Comparison of ENCODE assay signal across 9 mouse cellular contexts in the genomic region with DNA sequence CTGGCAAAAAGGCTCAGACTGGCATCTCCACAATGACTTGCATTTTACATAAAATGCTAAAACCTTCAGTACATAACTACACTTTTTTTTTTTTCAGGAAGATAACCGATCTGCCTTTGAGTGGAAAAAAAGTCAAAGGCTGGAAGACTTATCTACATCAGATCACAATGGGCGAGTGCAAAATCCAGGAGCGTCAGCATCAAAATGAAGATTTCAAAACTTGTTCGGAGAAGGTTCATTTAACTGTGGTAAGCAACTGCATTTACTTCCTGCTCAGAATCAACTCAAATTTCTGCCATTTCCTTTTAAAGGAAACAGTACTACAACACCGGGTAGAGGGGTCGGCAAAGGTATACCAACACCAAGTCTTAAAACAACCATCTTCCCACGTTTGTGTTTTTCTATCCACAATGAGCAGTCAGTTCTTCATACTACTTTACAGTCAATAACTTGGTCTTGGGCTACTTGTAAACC. TPM values are rescaled to one million over a fixed set of nuclear protein-coding genes. Genes with fewer than 3 reads are reported as not detected.
DNase-seq lines count a peak whose midpoint lies in the region; ATAC-seq lines count a peak whose summit lies in the region.
"Had no signal": no experiment of that assay in that cellular context is flagged by ENCODE, and none has a peak within 500 bp of the region (broad histone marks: within the 10 kb centered on the region; RNA-seq: fewer than 3 reads in every experiment).

No protein-coding gene starts in this region.

- no peak for DNase-seq in heart, embryonic 10.5 days (ENCODE audit: low spot score)
- no peak for DNase-seq in heart, adult 8-10 months (ENCODE audit: low spot score)
- DNase-seq in B cell, adult 2 months = peak; percentile 19 to 22
- DNase-seq in layer of hippocampus, adult 9-10 months (ENCODE audit: low spot score) = no peak
- DNase-seq in cerebellum, postnatal 25 days = no peak
- no peak for DNase-seq in urinary bladder, postnatal 14 days (ENCODE audit: low spot score)

- H3K4me2 ChIP-seq in forebrain, embryonic 12.5 days = peak overlapping the region; percentile 87
- peak overlapping the region; percentile 61 for H3K4me2 ChIP-seq in liver, embryonic 16.5 days (ENCODE audit: low read depth, low read length)

- peak overlapping the region; percentile 93 for H3K9ac ChIP-seq in forebrain, embryonic 12.5 days
- H3K9ac ChIP-seq in liver, embryonic 16.5 days (ENCODE audit: low read depth, low read length) = peak overlapping the region; percentile 91

- no peak for ATAC-seq in forebrain, embryonic 12.5 days (ENCODE audit: low FRiP score)
- ATAC-seq in liver, embryonic 16.5 days (ENCODE audit: low read depth) = no peak

- H3K4me3 ChIP-seq in heart, embryonic 10.5 days = peak overlapping the region; percentile 97
- peak overlapping the region; percentile 92 for H3K4me3 ChIP-seq in forebrain, embryonic 12.5 days (replicated peaks)
- H3K4me3 ChIP-seq in liver, embryonic 16.5 days (ENCODE audit: low read depth, low read length) = peak overlapping the region; percentile 86

- H3K4me1 ChIP-seq in heart, embryonic 10.5 days = peaks cover 8% of the 10 kb centered on the region; the same call in 1 of the 2 replicates
- peaks cover 16% of the 10 kb centered on the region for H3K4me1 ChIP-seq in forebrain, embryonic 12.5 days
- peaks cover 32% of the 10 kb centered on the region for H3K4me1 ChIP-seq in liver, embryonic 16.5 days (ENCODE audit: control insufficient read depth, low read depth, low read length)

- H3K36me3 ChIP-seq in heart, embryonic 10.5 days = 0 out of 2 replicates have a peak, but pooled peaks cover 10% of the 10 kb centered on the region
- no peaks in the 10 kb centered on the region; the same call in 1 of the 2 replicates for H3K36me3 ChIP-seq in forebrain, embryonic 12.5 days (replicated peaks)
- peaks cover 9% of the 10 kb centered on the region for H3K36me3 ChIP-seq in liver, embryonic 16.5 days (ENCODE audit: control insufficient read depth, insufficient read depth)

- H3K9me3 ChIP-seq in heart, embryonic 10.5 days = no peaks in the 10 kb centered on the region
- H3K9me3 ChIP-seq in forebrain, embryonic 12.5 days = no peaks in the 10 kb centered on the region
- H3K9me3 ChIP-seq in liver, embryonic 16.5 days (replicated peaks; ENCODE audit: control insufficient read depth, low read length) = no peaks in the 10 kb centered on the region

- 9% methylated on average over 7 of the region's 7 CpGs for WGBS in heart, embryonic 10.5 days
- 21% methylated on average over 7 of the region's 7 CpGs for WGBS in forebrain, embryonic 12.5 days
- WGBS in liver, embryonic 16.5 days (ENCODE audit: insufficient replicate concordance) = 1% methylated on average over 7 of the region's 7 CpGs

- H3K27me3 ChIP-seq in heart, embryonic 10.5 days (ENCODE audit: insufficient read depth, poor library complexity, severe bottlenecking) = no peaks in the 10 kb centered on the region
- no peaks in the 10 kb centered on the region for H3K27me3 ChIP-seq in forebrain, embryonic 12.5 days
- no peaks in the 10 kb centered on the region for H3K27me3 ChIP-seq in liver, embryonic 16.5 days (ENCODE audit: control insufficient read depth, insufficient read depth, low read depth, low read length)
- H3K27me3 ChIP-seq: Patski had no signal

- peak overlapping the region; percentile 98 for H3K27ac ChIP-seq in heart, embryonic 10.5 days
- H3K27ac ChIP-seq in forebrain, embryonic 12.5 days = peak overlapping the region; percentile 97; the same call in 1 of the 2 replicates
- peak overlapping the region; percentile 98 for H3K27ac ChIP-seq in liver, embryonic 16.5 days (ENCODE audit: low read length)

RNA-seq across cellular contexts. Expression of a gene that starts 1.8 kb away (rescaled TPM):
- polyA plus RNA-seq in heart, embryonic 10.5 days (2016; fragmentation: Nextera tagmentation; extraction: Ambion mirVana) = 50.5 and 61.9 TPM in 2 replicates
- 10 to 100 TPM; 46.1 to 53.6 (median 50.1) TPM for total RNA-seq in heart, adult 8-10 months (2022)
- 64.9 and 71.6 TPM in 2 replicates for polyA plus RNA-seq in forebrain, embryonic 12.5 days (2016; fragmentation: Nextera tagmentation; extraction: Ambion mirVana)
- polyA plus RNA-seq in liver, embryonic 16.5 days (2015; fragmentation: Nextera tagmentation; extraction: Ambion mirVana) = 48.4 and 50.3 TPM in 2 replicates

RNA-seq across cellular contexts. Expression of a gene that starts 11.1 kb away (rescaled TPM):
- 10.1 and 10.6 TPM in 2 replicates for polyA plus RNA-seq in heart, embryonic 10.5 days (2016; fragmentation: Nextera tagmentation; extraction: Ambion mirVana)
- 1 to 10 TPM; 4.4 to 6.2 (median 5.4) TPM for total RNA-seq in heart, adult 8-10 months (2022)
- polyA plus RNA-seq in forebrain, embryonic 12.5 days (2016; fragmentation: Nextera tagmentation; extraction: Ambion mirVana) = 8.3 and 9.7 TPM in 2 replicates
- polyA plus RNA-seq in liver, embryonic 16.5 days (2015; fragmentation: Nextera tagmentation; extraction: Ambion mirVana) = 3.0 and 3.3 TPM in 2 replicates

RNA-seq across cellular contexts. Expression of a gene that starts 11.3 kb away (rescaled TPM):
- polyA plus RNA-seq in heart, embryonic 10.5 days (2016; fragmentation: Nextera tagmentation; extraction: Ambion mirVana) = 2.7 and 2.8 TPM in 2 replicates
- 1 to 10 TPM; 5.8 to 6.7 (median 6.7) TPM for total RNA-seq in heart, adult 8-10 months (2022)
- polyA plus RNA-seq in forebrain, embryonic 12.5 days (2016; fragmentation: Nextera tagmentation; extraction: Ambion mirVana) = 2.9 and 3.5 TPM in 2 replicates
- polyA plus RNA-seq in liver, embryonic 16.5 days (2015; fragmentation: Nextera tagmentation; extraction: Ambion mirVana) = 1.3 and 1.4 TPM in 2 replicates

RNA-seq across cellular contexts. Expression of a gene that starts 40.0 kb away (rescaled TPM):
- 29.3 and 34.3 TPM in 2 replicates for polyA plus RNA-seq in heart, embryonic 10.5 days (2016; fragmentation: Nextera tagmentation; extraction: Ambion mirVana)
- total RNA-seq in heart, adult 8-10 months (2022) = 100 to 1,000 TPM; 104 to 123 (median 113) TPM
- polyA plus RNA-seq in forebrain, embryonic 12.5 days (2016; fragmentation: Nextera tagmentation; extraction: Ambion mirVana) = 4.8 and 5.8 TPM in 2 replicates
- polyA plus RNA-seq in liver, embryonic 16.5 days (2015; fragmentation: Nextera tagmentation; extraction: Ambion mirVana) = 231 and 247 TPM in 2 replicates

RNA-seq across cellular contexts. Expression of a gene that starts 47.3 kb away (rescaled TPM):
- 55.1 and 78.2 TPM in 2 replicates for polyA plus RNA-seq in heart, embryonic 10.5 days (2016; fragmentation: Nextera tagmentation; extraction: Ambion mirVana)
- 10 to 100 TPM in 3 of 4 experiments, 1 to 10 TPM in 1; 9.6 to 12.6 (median 12.1) TPM for total RNA-seq in heart, adult 8-10 months (2022)
- polyA plus RNA-seq in forebrain, embryonic 12.5 days (2016; fragmentation: Nextera tagmentation; extraction: Ambion mirVana) = 65.9 and 67.6 TPM in 2 replicates
- polyA plus RNA-seq in liver, embryonic 16.5 days (2015; fragmentation: Nextera tagmentation; extraction: Ambion mirVana) = 27.4 and 32.1 TPM in 2 replicates

Comparison
In these comparisons a context has a peak if more than half of its experiments do, and no peak if none do; other contexts are left out.
1. DNase-seq: peak in B cell, adult 2 months (2 of 2); none in heart, embryonic 10.5 days (single experiment), heart, adult 8-10 months (single experiment), layer of hippocampus, adult 9-10 months (single experiment), cerebellum, postnatal 25 days (0 of 2) and urinary bladder, postnatal 14 days (single experiment).
2. Peak in every context shown above with its lines, with median percentiles within 50 percentile points of each other: H3K27ac ChIP-seq and H3K4me3 ChIP-seq.